Mouse (Mus musculus): ENCODE results near the gene Ppp1r3e. TPM values are rescaled to one million over a fixed set of nuclear protein-coding genes. Genes with fewer than 3 reads are reported as not detected.

Ppp1r3e gene
- total RNA-seq, 1 experiment = 0.62 TPM

- H3K4me1 ChIP-seq (ENCODE audit: control insufficient read depth in 2 of 2, insufficient read depth in 2 of 2, low read length in 2 of 2, poor library complexity in 1 of 2) = no peaks in the 10 kb centered on the region
- DNase-seq (ENCODE audit: low read depth, low spot score) = no peak
- no peaks in the 10 kb centered on the region for H3K36me3 ChIP-seq (ENCODE audit: control insufficient read depth, insufficient read depth, low read length, poor library complexity, severe bottlenecking)
- H3K9me3 ChIP-seq (ENCODE audit: control insufficient read depth, insufficient read depth, low read depth, low read length) = no peaks in the 10 kb centered on the region
- TF ChIP-seq ZC3H11A (IDR thresholded peaks at IDR 0.05; ENCODE audit: borderline replicate concordance, low read depth, low read length) (no peak), ZNF384 (IDR thresholded peaks at IDR 0.05; ENCODE audit: low read depth, low read length) (no peak), HCFC1 (IDR thresholded peaks at IDR 0.05; ENCODE audit: borderline replicate concordance, insufficient read depth, low read length) (no peak), CHD2 (IDR thresholded peaks at IDR 0.05; ENCODE audit: low read depth, low read length) (no peak), MAFK (IDR thresholded peaks at IDR 0.05; ENCODE audit: insufficient read depth, low read depth, low read length) (no peak)
- in situ Hi-C loops (cut with MboI; ENCODE audit: low sequenced_read_pairs in 2 of 2, unreplicated experiment in 2 of 2) = no loop called here
- no peak overlapping the region for H3K27ac ChIP-seq (ENCODE audit: insufficient read depth, low read depth, low read length, poor library complexity, severe bottlenecking)
- no peak overlapping the region for H3K9ac ChIP-seq (ENCODE audit: insufficient read depth, low read depth, low read length, poor library complexity, severe bottlenecking)
- H3K4me3 ChIP-seq (ENCODE audit: insufficient read depth in 1 of 2, low read depth in 1 of 2, low read length in 2 of 2, poor library complexity in 1 of 2, severe bottlenecking in 1 of 2) = no peak overlapping the region
These were observed 53.6 kb downstream of the Ppp1r3e start for GRCm38 (mm10) chr14:54823716-54824115.

Other genes starting within 250 kb of the Ppp1r3e start
- gene Gm17606, start 236.6 kb downstream of the Ppp1r3e start, total RNA-seq (2012; rRNA removed) = not detected in 2 replicates
- gene Cdh24, start 236.2 kb downstream of the Ppp1r3e start, total RNA-seq (2012; rRNA removed) = 3.2 and 6.3 TPM in 2 replicates
- 26.7 and 34.3 TPM in 2 replicates for gene 1700123O20Rik, start 191.3 kb downstream of the Ppp1r3e start, total RNA-seq (2012; rRNA removed)
- gene Acin1, start 190.6 kb downstream of the Ppp1r3e start, total RNA-seq (2012; rRNA removed) = 121 and 196 TPM in 2 replicates
- 0.09 and 0.26 TPM in 2 replicates for gene Gm29776, start 178.7 kb downstream of the Ppp1r3e start, total RNA-seq (2012; rRNA removed)
- gene Cebpe, start 165.4 kb downstream of the Ppp1r3e start, total RNA-seq (2012; rRNA removed) = 0.26 TPM in 1 of 2 replicates, not detected in the other
- gene Slc7a8, start 95.6 kb downstream of the Ppp1r3e start, total RNA-seq (2012; rRNA removed) = 0.36 and 0.48 TPM in 2 replicates
- gene Rnf212b, start 63.4 kb downstream of the Ppp1r3e start, total RNA-seq (2012; rRNA removed) = 1.5 and 1.9 TPM in 2 replicates
- 2.5 and 3.9 TPM in 2 replicates for gene Homez, start 6.6 kb downstream of the Ppp1r3e start, total RNA-seq (2012; rRNA removed)
- 7.7 and 9.4 TPM in 2 replicates for gene Bcl2l2, start 5.8 kb upstream of the Ppp1r3e start, total RNA-seq (2012; rRNA removed)
- gene Gm20521, start 5.9 kb upstream of the Ppp1r3e start, total RNA-seq (2012; rRNA removed) = 0.71 and 0.79 TPM in 2 replicates
- 76.8 and 117 TPM in 2 replicates for gene Pabpn1, start 14.9 kb upstream of the Ppp1r3e start, total RNA-seq (2012; rRNA removed)
- 5.2 and 16.2 TPM in 2 replicates for gene Slc22a17, start 35.6 kb upstream of the Ppp1r3e start, total RNA-seq (2012; rRNA removed)
- gene Efs, start 48.6 kb upstream of the Ppp1r3e start, total RNA-seq (2012; rRNA removed) = 10.8 and 28.3 TPM in 2 replicates
- 0.27 and 0.74 TPM in 2 replicates for gene Il25, start 55.1 kb upstream of the Ppp1r3e start, total RNA-seq (2012; rRNA removed)
- gene Cmtm5, start 58.7 kb upstream of the Ppp1r3e start, total RNA-seq (2012; rRNA removed) = 0.74 TPM in 1 of 2 replicates, not detected in the other
- 7.1 and 8.8 TPM in 2 replicates for gene Myh6, start 89.4 kb upstream of the Ppp1r3e start, total RNA-seq (2012; rRNA removed)
- not detected in 2 replicates for gene Gm17428, start 99.4 kb upstream of the Ppp1r3e start, total RNA-seq (2012; rRNA removed)
- 3.2 and 3.3 TPM in 2 replicates for gene Myh7, start 117.1 kb upstream of the Ppp1r3e start, total RNA-seq (2012; rRNA removed)
- gene Ngdn, start 137.9 kb upstream of the Ppp1r3e start, total RNA-seq (2012; rRNA removed) = 53.5 and 90.9 TPM in 2 replicates
- gene Zfhx2, start 214.8 kb upstream of the Ppp1r3e start, total RNA-seq (2012; rRNA removed) = 9.4 and 12.4 TPM in 2 replicates
- 7.9 and 11.9 TPM in 2 replicates for gene Thtpa, start 217.2 kb upstream of the Ppp1r3e start, total RNA-seq (2012; rRNA removed)
- 5.9 and 14.1 TPM in 2 replicates for gene Ap1g2, start 229.0 kb upstream of the Ppp1r3e start, total RNA-seq (2012; rRNA removed)
- 1.7 and 3.8 TPM in 2 replicates for gene Jph4, start 239.4 kb upstream of the Ppp1r3e start, total RNA-seq (2012; rRNA removed)

Data from ES-E14 (cell line).